Mouse (Mus musculus) kidney, adult 2 months (tissue): ENCODE data around the gene Kif7.

Experiments used
- CTCF ChIP-seq: fragments of 200-500 bp; conservative IDR thresholded peaks from 2 replicates; pipeline ENCODE4 v1.5.1; 2011; ENCODE audit warnings: low read depth, mild to moderate bottlenecking, control low read depth, low read length, moderate library complexity, mixed read lengths; ENCODE audit not compliant: insufficient read depth, insufficient read length
- POLR2A ChIP-seq: fragments of 200-500 bp; IDR thresholded peaks from one replicate; pipeline ENCODE4 v1.6.1; 2011; ENCODE audit warnings: low read depth, low read length, control low read depth

DNA sequence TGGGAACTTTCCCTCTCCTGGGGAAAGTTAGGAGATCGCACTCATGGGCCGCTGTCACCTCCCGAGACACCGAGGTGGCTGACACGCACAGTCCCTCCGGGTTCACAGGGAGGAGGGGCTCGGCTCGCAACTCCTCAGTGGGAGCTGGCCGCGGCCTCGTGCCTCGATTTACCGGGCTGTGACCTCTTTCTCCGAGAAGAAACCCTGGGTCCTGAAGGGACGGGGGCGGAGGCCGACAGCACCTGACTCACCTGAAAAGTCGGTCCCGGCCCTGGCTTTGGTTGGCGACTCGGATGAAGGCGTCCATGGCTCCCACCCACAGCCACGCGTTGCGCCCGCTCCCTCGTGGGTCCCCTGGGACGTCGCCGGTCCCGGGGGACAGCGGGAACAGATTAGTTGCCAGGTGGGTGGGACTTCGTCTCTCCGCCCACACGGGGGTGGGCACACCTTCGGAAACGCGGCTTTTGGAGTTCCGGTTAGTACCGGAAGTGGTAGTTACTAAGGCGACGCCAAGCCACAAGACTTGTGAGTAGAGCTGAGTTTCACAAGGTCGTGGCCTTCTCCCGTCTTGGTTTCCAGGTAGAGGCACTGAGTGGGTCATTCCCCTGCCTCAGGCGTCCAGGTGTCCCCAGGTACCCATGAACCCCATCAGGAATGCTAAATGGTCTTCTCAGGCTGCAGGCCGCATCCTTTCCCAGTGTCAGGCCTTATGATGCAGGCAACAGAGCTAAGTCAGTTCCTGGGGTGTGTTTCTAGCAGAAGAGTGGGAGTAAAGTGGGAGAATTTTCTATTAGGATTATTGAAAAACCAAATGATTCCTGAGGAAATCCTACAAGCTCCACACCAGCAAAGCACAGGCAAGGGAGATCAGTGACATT lies 27.4 kb upstream of the Kif7 start, which contains the start of the genes Pex11a and Wdr93:
- TF ChIP-seq CTCF: no peak
- TF ChIP-seq POLR2A: no peak
